Mouse (Mus musculus) brain, embryonic 14.5 days (tissue): ENCODE measurements around the gene Agfg1.

ENCODE experiments used
- CTCF ChIP-seq: fragments of 200-500 bp; IDR thresholded peaks from 2 replicates; pipeline ENCODE4 v1.5.1; 2012; ENCODE audit warnings: inconsistent platforms, mild to moderate bottlenecking, moderate library complexity, borderline replicate concordance; ENCODE audit not compliant: insufficient read depth, insufficient read length; ENCODE audit errors: extremely low read depth
- POLR2A ChIP-seq: fragments of 200-500 bp; IDR thresholded peaks from 2 replicates; pipeline ENCODE4 v1.6.1; 2012; ENCODE audit warnings: mild to moderate bottlenecking, inconsistent platforms, borderline replicate concordance; ENCODE audit not compliant: poor library complexity, insufficient read depth, insufficient read length, severe bottlenecking; ENCODE audit errors: extremely low read depth

GRCm38 (mm10) chr1:82855729-82856128, 16.4 kb downstream of the Agfg1 start:
- TF ChIP-seq CTCF: no peak
- TF ChIP-seq POLR2A: no peak
